ENCODE assay signal across 8 mouse cellular contexts in genomic region chr8:71679116-71679515, GRCm38 (mm10). TPM values are rescaled to one million over a fixed set of nuclear protein-coding genes. Genes with fewer than 3 reads are reported as not detected.
DNase-seq lines count a peak whose midpoint lies in the region; ATAC-seq and TF ChIP-seq lines count a peak whose summit lies in the region.

No protein-coding gene starts in this region.

- TF ChIP-seq POLR2A in small intestine, adult 2 months (IDR thresholded peaks at IDR 0.05; ENCODE audit: low read depth, low read length): no peak

- H3K4me1 ChIP-seq in lung, embryonic 14.5 days (ENCODE audit: insufficient read depth): no peaks in the 10 kb centered on the region
- H3K4me1 ChIP-seq in forebrain, embryonic 12.5 days: peaks cover 21% of the 10 kb centered on the region
- peaks cover 35% of the 10 kb centered on the region for H3K4me1 ChIP-seq in limb, embryonic 10.5 days
- H3K4me1 ChIP-seq in small intestine, adult 2 months (ENCODE audit: control insufficient read depth, insufficient read depth, insufficient read length, low read length): peaks cover 5% of the 10 kb centered on the region

- no peak for TF ChIP-seq CTCF in lung, embryonic 14.5 days (IDR thresholded peaks at IDR 0.05; ENCODE audit: low read depth)
- no peak for TF ChIP-seq CTCF in small intestine, adult 2 months (IDR thresholded peaks at IDR 0.05; ENCODE audit: extremely low read depth, insufficient read length, insufficient replicate concordance, low read depth, low read length)

- no peak for DNase-seq in lung, embryonic 14.5 days
- no peak for DNase-seq in lung, postnatal 36 days
- DNase-seq in limb, embryonic 10.5 days (ENCODE audit: low spot score): no peak
- DNase-seq in Muller cell, postnatal 12 days (ENCODE audit: inconsistent ontology term): no peak
- DNase-seq in ovary, postnatal 14 days (ENCODE audit: low spot score): no peak
- no peak for DNase-seq in layer of hippocampus, postnatal 36 days

- H3K9me3 ChIP-seq in lung, embryonic 14.5 days (ENCODE audit: low read depth, low read length): no peaks in the 10 kb centered on the region
- H3K9me3 ChIP-seq in forebrain, embryonic 12.5 days: no peaks in the 10 kb centered on the region
- no peaks in the 10 kb centered on the region for H3K9me3 ChIP-seq in limb, embryonic 10.5 days (replicated peaks)

- 27% methylated on average over 16 of the region's 16 CpGs for WGBS in lung, embryonic 14.5 days
- 10% methylated on average over 16 of the region's 16 CpGs for WGBS in forebrain, embryonic 12.5 days
- WGBS in limb, embryonic 10.5 days: 11% methylated on average over 16 of the region's 16 CpGs
- WGBS in small intestine, adult 2 months: 79% methylated on average over 16 of the region's 16 CpGs

- H3K27ac ChIP-seq in lung, embryonic 14.5 days (ENCODE audit: low read depth): no peak overlapping the region
- H3K27ac ChIP-seq in forebrain, embryonic 12.5 days: no peak overlapping the region
- H3K27ac ChIP-seq in limb, embryonic 10.5 days: no peak overlapping the region
- no peak overlapping the region for H3K27ac ChIP-seq in small intestine, adult 2 months (ENCODE audit: insufficient read depth, low read depth, low read length)

- peak overlapping the region; percentile 57 for H3K4me2 ChIP-seq in lung, embryonic 14.5 days
- peak overlapping the region; percentile 43 for H3K4me2 ChIP-seq in forebrain, embryonic 12.5 days

- peak overlapping the region; percentile 29; the same call in 1 of the 2 replicates for H3K9ac ChIP-seq in lung, embryonic 14.5 days
- no peak overlapping the region for H3K9ac ChIP-seq in forebrain, embryonic 12.5 days

- peak overlapping the region; percentile 29 for H3K4me3 ChIP-seq in lung, embryonic 14.5 days (ENCODE audit: low read depth, low read length)
- peak overlapping the region; percentile 24 for H3K4me3 ChIP-seq in forebrain, embryonic 12.5 days (replicated peaks)
- H3K4me3 ChIP-seq in limb, embryonic 10.5 days: peak overlapping the region; percentile 38
- H3K4me3 ChIP-seq in small intestine, adult 2 months (ENCODE audit: low read depth, low read length): peak overlapping the region; percentile 30

- no peak for ATAC-seq in lung, embryonic 14.5 days (ENCODE audit: insufficient read depth)
- no peak for ATAC-seq in forebrain, embryonic 12.5 days (ENCODE audit: low FRiP score)

- H3K27me3 ChIP-seq in lung, embryonic 14.5 days (ENCODE audit: insufficient read depth, low read length): peaks cover 68% of the 10 kb centered on the region
- H3K27me3 ChIP-seq in forebrain, embryonic 12.5 days: peaks cover 93% of the 10 kb centered on the region
- H3K27me3 ChIP-seq in limb, embryonic 10.5 days (ENCODE audit: low read depth, poor library complexity, severe bottlenecking): peaks cover 98% of the 10 kb centered on the region
- no peaks in the 10 kb centered on the region for H3K27me3 ChIP-seq in small intestine, adult 2 months (ENCODE audit: control insufficient read depth, insufficient read depth, low read length)

- no peaks in the 10 kb centered on the region for H3K36me3 ChIP-seq in lung, embryonic 14.5 days (ENCODE audit: insufficient read depth)
- no peaks in the 10 kb centered on the region for H3K36me3 ChIP-seq in forebrain, embryonic 12.5 days (replicated peaks)
- no peaks in the 10 kb centered on the region for H3K36me3 ChIP-seq in limb, embryonic 10.5 days
- peaks cover 1% of the 10 kb centered on the region; the same call in 1 of the 2 replicates for H3K36me3 ChIP-seq in small intestine, adult 2 months (ENCODE audit: control insufficient read depth, insufficient read depth, low read length)

RNA-seq across cellular contexts. Expression of gene Jak3, which starts 3.0 kb away (rescaled TPM):
- polyA plus RNA-seq in lung, embryonic 14.5 days (2014; fragmentation: Nextera tagmentation; extraction: Ambion mirVana): 7.2 and 7.8 TPM in 2 replicates
- polyA plus RNA-seq in forebrain, embryonic 12.5 days (2016; fragmentation: Nextera tagmentation; extraction: Ambion mirVana): 2.5 and 2.9 TPM in 2 replicates
- polyA plus RNA-seq in limb, embryonic 10.5 days (2016; fragmentation: Nextera tagmentation; extraction: Ambion mirVana): 3.7 and 4.6 TPM in 2 replicates
- polyA plus RNA-seq in small intestine, adult 2 months (2012; rRNA removed): 14.3 and 20.3 TPM in 2 replicates
- total RNA-seq in layer of hippocampus, postnatal 36 days (2021): 1 to 10 TPM; 5.2 TPM

RNA-seq across cellular contexts. Expression of gene Unc13a, which starts 7.6 kb away (rescaled TPM):
- polyA plus RNA-seq in lung, embryonic 14.5 days (2014; fragmentation: Nextera tagmentation; extraction: Ambion mirVana): 0.46 and 0.64 TPM in 2 replicates
- 13.7 and 16.0 TPM in 2 replicates for polyA plus RNA-seq in forebrain, embryonic 12.5 days (2016; fragmentation: Nextera tagmentation; extraction: Ambion mirVana)
- 0.40 and 0.51 TPM in 2 replicates for polyA plus RNA-seq in limb, embryonic 10.5 days (2016; fragmentation: Nextera tagmentation; extraction: Ambion mirVana)
- 1.6 TPM in 2 replicates for polyA plus RNA-seq in small intestine, adult 2 months (2012; rRNA removed)
- 100 to 1,000 TPM; 268 to 288 TPM for total RNA-seq in layer of hippocampus, postnatal 36 days (2021)

RNA-seq across cellular contexts. Expression of gene Insl3, which starts 9.9 kb away (rescaled TPM):
- 0.87 and 1.0 TPM in 2 replicates for polyA plus RNA-seq in lung, embryonic 14.5 days (2014; fragmentation: Nextera tagmentation; extraction: Ambion mirVana)
- polyA plus RNA-seq in forebrain, embryonic 12.5 days (2016; fragmentation: Nextera tagmentation; extraction: Ambion mirVana): not detected in 2 replicates
- polyA plus RNA-seq in limb, embryonic 10.5 days (2016; fragmentation: Nextera tagmentation; extraction: Ambion mirVana): 0.53 and 0.76 TPM in 2 replicates
- polyA plus RNA-seq in small intestine, adult 2 months (2012; rRNA removed): 9.1 and 30.2 TPM in 2 replicates
- total RNA-seq in layer of hippocampus, postnatal 36 days (2021): 1 to 10 TPM in 1 of 2 experiments, not detected in 1; 3.6 TPM

RNA-seq across cellular contexts. Expression of gene B3gnt3, which starts 22.5 kb away (rescaled TPM):
- polyA plus RNA-seq in lung, embryonic 14.5 days (2014; fragmentation: Nextera tagmentation; extraction: Ambion mirVana): 2.1 and 2.3 TPM in 2 replicates
- polyA plus RNA-seq in forebrain, embryonic 12.5 days (2016; fragmentation: Nextera tagmentation; extraction: Ambion mirVana): 0.36 and 0.72 TPM in 2 replicates
- polyA plus RNA-seq in limb, embryonic 10.5 days (2016; fragmentation: Nextera tagmentation; extraction: Ambion mirVana): 0.67 and 1.2 TPM in 2 replicates
- 180 and 195 TPM in 2 replicates for polyA plus RNA-seq in small intestine, adult 2 months (2012; rRNA removed)
- under 1 TPM; 0.40 to 0.91 TPM for total RNA-seq in layer of hippocampus, postnatal 36 days (2021)

RNA-seq across cellular contexts. Expression of gene Fcho1, which starts 46.4 kb away (rescaled TPM):
- 3.9 and 4.5 TPM in 2 replicates for polyA plus RNA-seq in lung, embryonic 14.5 days (2014; fragmentation: Nextera tagmentation; extraction: Ambion mirVana)
- 38.4 and 38.9 TPM in 2 replicates for polyA plus RNA-seq in forebrain, embryonic 12.5 days (2016; fragmentation: Nextera tagmentation; extraction: Ambion mirVana)
- polyA plus RNA-seq in limb, embryonic 10.5 days (2016; fragmentation: Nextera tagmentation; extraction: Ambion mirVana): 2.2 and 4.3 TPM in 2 replicates
- 11.9 and 20.1 TPM in 2 replicates for polyA plus RNA-seq in small intestine, adult 2 months (2012; rRNA removed)
- total RNA-seq in layer of hippocampus, postnatal 36 days (2021): 100 to 1,000 TPM; 103 to 114 TPM
